Mouse (Mus musculus) lung, postnatal 14 days (tissue): ENCODE data around the gene 4933405L10Rik.

ENCODE experiments used
- DNase-seq: peaks from one replicate; pipeline ENCODE4 v3.0.0; 2021

The 4933405L10Rik gene

DNA sequence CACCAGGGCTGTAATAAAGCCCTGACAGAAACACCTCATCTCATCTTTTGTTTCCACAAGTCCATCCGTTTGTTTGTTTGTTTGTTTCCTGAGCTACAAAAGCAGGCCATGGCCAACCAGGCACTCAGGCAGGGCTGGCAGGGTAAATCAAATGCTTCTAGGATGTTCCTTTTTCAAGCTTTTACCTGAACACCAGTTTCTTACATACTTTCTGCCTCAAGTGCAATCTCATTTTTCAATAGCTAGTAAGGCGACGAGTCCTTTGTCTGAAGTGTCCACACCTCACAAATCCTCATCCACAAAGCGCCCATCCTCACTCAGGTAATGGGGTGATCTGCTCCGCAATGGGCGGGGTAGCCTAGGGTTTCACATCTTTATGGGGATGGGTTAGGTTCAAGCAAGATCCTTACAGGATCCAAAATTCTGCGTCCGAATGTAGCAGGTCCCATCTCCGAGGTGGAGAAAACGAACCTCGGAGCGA, 50.4 kb downstream of the 4933405L10Rik start:
- DNase-seq = no peak

GRCm38 (mm10) chr8:105758277-105759108, 51.0 kb downstream of the 4933405L10Rik start, which contains the start of gene Gfod2:
Gene Gfod2, minus strand, starts transcription at chr8:105758664.
- peak; percentile 99 for DNase-seq
